Mouse (Mus musculus): ENCODE measurements around the gene Map1s.

- no peak for TF ChIP-seq EP300 (IDR thresholded peaks at IDR 0.05)
- TF ChIP-seq CTCF (IDR thresholded peaks at IDR 0.05), result peak; percentile 40
These were observed 8.6 kb upstream of the Map1s start, which contains the start of gene Rpl18a for GRCm38 (mm10) chr8:70897021-70897680.
